9 mouse cellular contexts compared by ENCODE assay signal in genomic region chr2:69613237-69613636, GRCm38 (mm10). TPM values are rescaled to one million over a fixed set of nuclear protein-coding genes. Genes with fewer than 3 reads are reported as not detected.
DNase-seq lines count a peak whose midpoint lies in the region; ATAC-seq lines count a peak whose summit lies in the region.
"Had no signal": no experiment of that assay in that cellular context is flagged by ENCODE, and none has a peak within 500 bp of the region (broad histone marks: within the 10 kb centered on the region; RNA-seq: fewer than 3 reads in every experiment).

No protein-coding gene starts in this region.

- H3K9me3 ChIP-seq in kidney, embryonic 16.5 days (ENCODE audit: low read length) = no peaks in the 10 kb centered on the region
- H3K9me3 ChIP-seq: lung, embryonic 15.5 days had no signal

- peak overlapping the region; percentile 62; the same call in 1 of the 2 replicates for H3K27ac ChIP-seq in kidney, embryonic 16.5 days (ENCODE audit: low read length)
- H3K27ac ChIP-seq: lung, embryonic 15.5 days had no signal

- no peaks in the 10 kb centered on the region for H3K27me3 ChIP-seq in kidney, embryonic 16.5 days (ENCODE audit: insufficient read depth, low read length)
- H3K27me3 ChIP-seq: lung, embryonic 15.5 days had no signal

- H3K9ac ChIP-seq in kidney, embryonic 16.5 days (replicated peaks; ENCODE audit: low read length) = no peak overlapping the region
- H3K9ac ChIP-seq: lung, embryonic 15.5 days had no signal

- peaks cover 7% of the 10 kb centered on the region for H3K4me1 ChIP-seq in kidney, embryonic 16.5 days (ENCODE audit: insufficient read depth, low read length)
- H3K4me1 ChIP-seq: lung, embryonic 15.5 days had no signal

- WGBS in kidney, embryonic 16.5 days = 65% methylated on average over 4 of the region's 4 CpGs

- intact Hi-C loops in gastrocnemius, postnatal 14 days (cut with DNase I; ENCODE audit: low total_unique reads) = no loop called here
- intact Hi-C loops in left cerebral cortex, postnatal 10 days (cut with DNase I) = no loop called here

- ATAC-seq in kidney, embryonic 16.5 days (ENCODE audit: low FRiP score, low TSS enrichment) = no peak

- no peaks in the 10 kb centered on the region for H3K36me3 ChIP-seq in kidney, embryonic 16.5 days (ENCODE audit: insufficient read depth, low read length)
- H3K36me3 ChIP-seq: lung, embryonic 15.5 days had no signal

- DNase-seq in right cerebral cortex, adult 18-20 months = peak; percentile 10
- DNase-seq in right cerebral cortex, postnatal 36 days (ENCODE audit: low spot score in 2 of 2) = no peak
- DNase-seq in brain, adult 2 months (ENCODE audit: low read depth, low spot score) = peak; percentile 56
- no peak for DNase-seq in gastrocnemius, postnatal 14 days
- DNase-seq in left cerebral cortex, postnatal 10 days (ENCODE audit: extremely low spot score in 1 of 2, low spot score in 2 of 2) = no peak
- DNase-seq in thymus, postnatal 10 days (ENCODE audit: low spot score in 2 of 2) = no peak
- DNase-seq: cerebellum, adult 9-11 months had no signal

- H3K4me2 ChIP-seq in kidney, embryonic 16.5 days (replicated peaks; ENCODE audit: low read depth, low read length) = no peak overlapping the region
- H3K4me2 ChIP-seq: lung, embryonic 15.5 days had no signal

- no peak overlapping the region for H3K4me3 ChIP-seq in kidney, embryonic 16.5 days (ENCODE audit: low read length)
- H3K4me3 ChIP-seq: lung, embryonic 15.5 days had no signal

RNA-seq across cellular contexts. Expression of gene Lrp2, which starts 27.4 kb away (rescaled TPM):
- 21.4 and 23.0 TPM in 2 replicates for polyA plus RNA-seq in kidney, embryonic 16.5 days (2015; fragmentation: Nextera tagmentation; extraction: Ambion mirVana)
- not detected for total RNA-seq in gastrocnemius, postnatal 14 days (2021)
- under 1 TPM; 0.12 to 0.15 TPM for total RNA-seq in left cerebral cortex, postnatal 10 days (2021)

RNA-seq across cellular contexts. Expression of gene Bbs5, which starts 33.7 kb away (rescaled TPM):
- 16.1 and 19.9 TPM in 2 replicates for polyA plus RNA-seq in kidney, embryonic 16.5 days (2015; fragmentation: Nextera tagmentation; extraction: Ambion mirVana)
- total RNA-seq in gastrocnemius, postnatal 14 days (2021) = 1 to 10 TPM; 2.8 to 4.2 TPM
- total RNA-seq in left cerebral cortex, postnatal 10 days (2021) = 10 to 100 TPM; 29.2 to 29.6 TPM

RNA-seq across cellular contexts. Expression of gene Klhl41, which starts 56.7 kb away (rescaled TPM):
- 0.86 and 1.1 TPM in 2 replicates for polyA plus RNA-seq in kidney, embryonic 16.5 days (2015; fragmentation: Nextera tagmentation; extraction: Ambion mirVana)
- total RNA-seq in gastrocnemius, postnatal 14 days (2021) = 100 to 1,000 TPM; 474 to 551 TPM
- 1 to 10 TPM; 1.7 TPM for total RNA-seq in left cerebral cortex, postnatal 10 days (2021)

Comparison
In these comparisons a context has a peak if more than half of its experiments do, and no peak if none do; other contexts are left out.
1. DNase-seq: peak in right cerebral cortex, adult 18-20 months (single experiment) and brain, adult 2 months (single experiment); none in right cerebral cortex, postnatal 36 days (0 of 2), gastrocnemius, postnatal 14 days (single experiment), left cerebral cortex, postnatal 10 days (0 of 2) and thymus, postnatal 10 days (0 of 2).
2. RNA of gene Bbs5, which starts 33.7 kb away (total RNA-seq): 29.2 to 29.6 TPM in left cerebral cortex, postnatal 10 days; 2.8 to 4.2 TPM in gastrocnemius, postnatal 14 days; every median in the first group is over 4 times any median in the second.
3. RNA of gene Klhl41, which starts 56.7 kb away (total RNA-seq): 474 to 551 TPM in gastrocnemius, postnatal 14 days; 1.7 TPM in left cerebral cortex, postnatal 10 days; every median in the first group is over 100 times any median in the second.